Mouse (Mus musculus): Measurements from ENCODE around the gene Decr2. TPM values are rescaled to one million over a fixed set of nuclear protein-coding genes. Genes with fewer than 3 reads are reported as not detected.
A peak's percentile ranks its signal among the peaks of the same experiment; 100 is the strongest.

Decr2 gene
- polyA plus RNA-seq, 1 experiment from 2014 or later, result 28.8 TPM

DNA sequence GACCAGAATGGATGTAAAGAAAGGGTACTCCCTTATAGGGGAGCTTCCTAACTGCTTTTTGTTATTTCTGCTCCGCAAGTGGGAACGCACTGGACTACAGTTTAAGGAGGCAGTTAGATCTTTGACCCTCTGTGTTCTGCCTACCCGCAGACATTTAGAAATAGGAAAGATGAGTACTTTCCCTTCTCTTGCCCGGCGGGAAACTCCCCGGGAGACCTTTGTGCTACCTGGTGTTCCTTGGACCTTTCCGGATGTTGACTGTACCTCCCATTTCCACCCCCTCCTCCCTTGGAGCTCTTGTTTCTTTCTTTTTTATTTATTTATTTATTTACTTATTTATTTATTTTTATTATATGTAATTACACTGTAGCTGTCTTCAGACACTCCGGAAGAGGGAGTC, 23.9 kb upstream of the Decr2 start:
- Histone ChIP-seq H3K27me3 (ENCODE audit: control insufficient read depth, insufficient read depth, low read length) (peaks cover 59% of the 10 kb centered on the region), H3K4me1 (replicated peaks; ENCODE audit: control insufficient read depth, insufficient read depth, low read length) (peaks cover 5% of the 10 kb centered on the region; the same call in 1 of the 2 replicates), H3K27ac (no peak overlapping the region), H3K4me3 (replicated peaks; ENCODE audit: low read length) (peak overlapping the region; percentile 80), H3K4me2 (replicated peaks) (peak overlapping the region; percentile 92), H3K36me3 (replicated peaks; ENCODE audit: control insufficient read depth, insufficient read depth) (no peaks in the 10 kb centered on the region), H3K9me3 (ENCODE audit: control insufficient read depth, low read length) (no peaks in the 10 kb centered on the region), H3K9ac (peak overlapping the region; percentile 83)
- WGBS, result 13% methylated on average over 8 of the region's 8 CpGs
- DNase-seq (ENCODE audit: low spot score) (no peak), ATAC-seq (ENCODE audit: low FRiP score) (no peak)

- DNase-seq (ENCODE audit: low spot score), result peak; percentile 59
- peak within 1 kb of the TSS; percentile 80 for H3K4me3 ChIP-seq (replicated peaks; ENCODE audit: low read length)
- H3K27me3 ChIP-seq (ENCODE audit: control insufficient read depth, insufficient read depth, low read length), result peaks cover 59% of the 10 kb centered on the region
- H3K36me3 ChIP-seq (replicated peaks; ENCODE audit: control insufficient read depth, insufficient read depth), result no peaks in the 10 kb centered on the region
- H3K9ac ChIP-seq, result peak within 1 kb of the TSS; percentile 83
- ATAC-seq (ENCODE audit: low FRiP score), result peak; percentile 65
- H3K4me2 ChIP-seq (replicated peaks), result peak within 1 kb of the TSS; percentile 92
- peak within 1 kb of the TSS; percentile 45; the same call in 1 of the 2 replicates for H3K27ac ChIP-seq
- H3K9me3 ChIP-seq (ENCODE audit: control insufficient read depth, low read length), result no peaks in the 10 kb centered on the region
- peaks cover 5% of the 10 kb centered on the region; the same call in 1 of the 2 replicates for H3K4me1 ChIP-seq (replicated peaks; ENCODE audit: control insufficient read depth, insufficient read depth, low read length)
- 1% methylated on average over 70 of the region's 75 CpGs for WGBS
Observed at GRCm38 (mm10) chr17:26113181-26113948, 23.2 kb upstream of the Decr2 start, which contains the start of gene Tmem8. Gene Tmem8, plus strand, starts transcription at chr17:26113299.

- H3K9ac ChIP-seq, result peak overlapping the region; percentile 83
- H3K9me3 ChIP-seq (ENCODE audit: control insufficient read depth, low read length), result no peaks in the 10 kb centered on the region
- no peaks in the 10 kb centered on the region for H3K36me3 ChIP-seq (replicated peaks; ENCODE audit: control insufficient read depth, insufficient read depth)
- peaks cover 59% of the 10 kb centered on the region for H3K27me3 ChIP-seq (ENCODE audit: control insufficient read depth, insufficient read depth, low read length)
- 18% methylated on average over 14 of the region's 14 CpGs for WGBS
- ATAC-seq (ENCODE audit: low FRiP score) (no peak), DNase-seq (ENCODE audit: low spot score) (no peak)
- peak overlapping the region; percentile 92 for H3K4me2 ChIP-seq (replicated peaks)
- H3K27ac ChIP-seq, result peak overlapping the region; percentile 45; the same call in 1 of the 2 replicates
- H3K4me1 ChIP-seq (replicated peaks; ENCODE audit: control insufficient read depth, insufficient read depth, low read length), result peaks cover 5% of the 10 kb centered on the region; the same call in 1 of the 2 replicates
- peak overlapping the region; percentile 80 for H3K4me3 ChIP-seq (replicated peaks; ENCODE audit: low read length)
Observed at GRCm38 (mm10) chr17:26112751-26113150, 22.6 kb upstream of the Decr2 start.

- Histone ChIP-seq H3K4me1 (replicated peaks; ENCODE audit: control insufficient read depth, insufficient read depth, low read length) (peaks cover 5% of the 10 kb centered on the region; the same call in 1 of the 2 replicates), H3K36me3 (replicated peaks; ENCODE audit: control insufficient read depth, insufficient read depth) (no peaks in the 10 kb centered on the region), H3K9ac (no peak overlapping the region), H3K27ac (no peak overlapping the region), H3K4me3 (replicated peaks; ENCODE audit: low read length) (no peak overlapping the region), H3K4me2 (replicated peaks) (no peak overlapping the region), H3K27me3 (ENCODE audit: control insufficient read depth, insufficient read depth, low read length) (peaks cover 50% of the 10 kb centered on the region), H3K9me3 (ENCODE audit: control insufficient read depth, low read length) (no peaks in the 10 kb centered on the region)
- WGBS, result 24% methylated on average over 4 of the region's 4 CpGs
- ATAC-seq (ENCODE audit: low FRiP score), result no peak
- DNase-seq (ENCODE audit: low spot score), result no peak
Observed at GRCm38 (mm10) chr17:26111722-26112121, 21.6 kb upstream of the Decr2 start.

DNA sequence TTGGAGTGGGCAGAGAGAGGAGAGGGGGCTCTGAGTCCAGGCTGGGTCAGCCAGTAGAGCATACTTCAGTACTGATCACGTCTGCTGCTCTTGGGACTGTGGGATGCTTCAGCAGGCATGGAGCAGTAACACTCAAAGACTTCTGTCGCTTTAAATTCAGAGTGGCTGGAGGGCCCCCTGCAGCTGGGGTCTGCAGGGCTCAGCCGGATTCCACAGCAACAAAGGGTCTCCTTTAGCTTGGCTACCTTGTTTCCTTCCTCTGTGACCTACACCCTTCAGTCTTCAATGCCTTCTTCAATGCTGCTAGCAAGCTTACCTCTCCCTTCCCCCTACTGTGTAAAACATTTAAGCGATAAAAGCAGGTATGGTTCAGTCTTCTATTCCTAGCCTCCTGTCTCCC, 20.9 kb upstream of the Decr2 start:
- WGBS, result 0% methylated on average over 4 of the region's 4 CpGs
- H3K27ac ChIP-seq, result no peak overlapping the region
- ATAC-seq (ENCODE audit: low FRiP score) (no peak), DNase-seq (ENCODE audit: low spot score) (no peak)
- H3K4me3 ChIP-seq (replicated peaks; ENCODE audit: low read length), result no peak overlapping the region
- H3K9ac ChIP-seq, result no peak overlapping the region
- peaks cover 5% of the 10 kb centered on the region; the same call in 1 of the 2 replicates for H3K4me1 ChIP-seq (replicated peaks; ENCODE audit: control insufficient read depth, insufficient read depth, low read length)
- H3K9me3 ChIP-seq (ENCODE audit: control insufficient read depth, low read length), result no peaks in the 10 kb centered on the region
- H3K36me3 ChIP-seq (replicated peaks; ENCODE audit: control insufficient read depth, insufficient read depth), result no peaks in the 10 kb centered on the region
- no peak overlapping the region for H3K4me2 ChIP-seq (replicated peaks)
- peaks cover 45% of the 10 kb centered on the region for H3K27me3 ChIP-seq (ENCODE audit: control insufficient read depth, insufficient read depth, low read length)

GRCm38 (mm10) chr17:26110156-26110555, 20.0 kb upstream of the Decr2 start:
- no peak overlapping the region for H3K9ac ChIP-seq
- no peak overlapping the region for H3K4me3 ChIP-seq (replicated peaks; ENCODE audit: low read length)
- H3K27me3 ChIP-seq (ENCODE audit: control insufficient read depth, insufficient read depth, low read length), result peaks cover 37% of the 10 kb centered on the region
- H3K36me3 ChIP-seq (replicated peaks; ENCODE audit: control insufficient read depth, insufficient read depth), result no peaks in the 10 kb centered on the region
- H3K4me1 ChIP-seq (replicated peaks; ENCODE audit: control insufficient read depth, insufficient read depth, low read length), result peaks cover 5% of the 10 kb centered on the region; the same call in 1 of the 2 replicates
- no peak for DNase-seq (ENCODE audit: low spot score)
- no peaks in the 10 kb centered on the region for H3K9me3 ChIP-seq (ENCODE audit: control insufficient read depth, low read length)
- H3K27ac ChIP-seq, result no peak overlapping the region
- 25% methylated on average over 4 of the region's 4 CpGs for WGBS
- no peak for ATAC-seq (ENCODE audit: low FRiP score)
- no peak overlapping the region for H3K4me2 ChIP-seq (replicated peaks)

DNA sequence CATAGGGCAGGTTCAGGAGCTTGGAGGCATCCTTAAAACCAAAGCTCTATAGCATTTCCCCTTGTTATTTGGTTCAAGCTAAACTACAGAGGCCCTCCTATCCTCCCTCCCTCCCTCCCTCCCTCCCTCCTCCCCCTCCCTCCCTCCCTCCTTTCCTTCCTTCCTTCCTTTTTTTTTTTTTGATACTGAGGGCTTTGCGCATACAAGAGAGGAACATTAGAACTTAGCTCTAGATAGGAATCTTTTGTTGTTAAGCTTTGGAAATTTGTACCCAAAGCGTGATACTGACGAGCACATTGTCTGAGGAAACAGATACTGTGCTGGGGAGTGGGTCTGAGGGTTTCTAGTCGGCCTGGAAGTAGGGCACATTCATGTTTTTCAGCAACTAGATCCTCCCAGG, 15.5 kb upstream of the Decr2 start:
- H3K4me1 ChIP-seq (replicated peaks; ENCODE audit: control insufficient read depth, insufficient read depth, low read length), result no peaks in the 10 kb centered on the region
- no peaks in the 10 kb centered on the region for H3K9me3 ChIP-seq (ENCODE audit: control insufficient read depth, low read length)
- no peak for DNase-seq (ENCODE audit: low spot score)
- no peaks in the 10 kb centered on the region for H3K36me3 ChIP-seq (replicated peaks; ENCODE audit: control insufficient read depth, insufficient read depth)
- ATAC-seq (ENCODE audit: low FRiP score), result no peak
- 73% methylated on average over 4 of the region's 4 CpGs for WGBS
- H3K4me2 ChIP-seq (replicated peaks), result no peak overlapping the region
- H3K27me3 ChIP-seq (ENCODE audit: control insufficient read depth, insufficient read depth, low read length), result peaks cover 7% of the 10 kb centered on the region; the same call in 1 of the 2 replicates
- H3K4me3 ChIP-seq (replicated peaks; ENCODE audit: low read length), result no peak overlapping the region
- H3K9ac ChIP-seq, result no peak overlapping the region
- H3K27ac ChIP-seq, result no peak overlapping the region

GRCm38 (mm10) chr17:26101478-26101877, 11.3 kb upstream of the Decr2 start:
- ATAC-seq (ENCODE audit: low FRiP score), result no peak
- H3K4me2 ChIP-seq (replicated peaks), result no peak overlapping the region
- H3K27me3 ChIP-seq (ENCODE audit: control insufficient read depth, insufficient read depth, low read length), result no peaks in the 10 kb centered on the region
- no peak overlapping the region for H3K4me3 ChIP-seq (replicated peaks; ENCODE audit: low read length)
- DNase-seq (ENCODE audit: low spot score), result no peak
- H3K4me1 ChIP-seq (replicated peaks; ENCODE audit: control insufficient read depth, insufficient read depth, low read length), result no peaks in the 10 kb centered on the region
- WGBS, result 40% methylated on average over 2 of the region's 4 CpGs
- no peak overlapping the region for H3K27ac ChIP-seq
- H3K36me3 ChIP-seq (replicated peaks; ENCODE audit: control insufficient read depth, insufficient read depth), result no peaks in the 10 kb centered on the region
- no peak overlapping the region for H3K9ac ChIP-seq
- H3K9me3 ChIP-seq (ENCODE audit: control insufficient read depth, low read length), result no peaks in the 10 kb centered on the region

DNA sequence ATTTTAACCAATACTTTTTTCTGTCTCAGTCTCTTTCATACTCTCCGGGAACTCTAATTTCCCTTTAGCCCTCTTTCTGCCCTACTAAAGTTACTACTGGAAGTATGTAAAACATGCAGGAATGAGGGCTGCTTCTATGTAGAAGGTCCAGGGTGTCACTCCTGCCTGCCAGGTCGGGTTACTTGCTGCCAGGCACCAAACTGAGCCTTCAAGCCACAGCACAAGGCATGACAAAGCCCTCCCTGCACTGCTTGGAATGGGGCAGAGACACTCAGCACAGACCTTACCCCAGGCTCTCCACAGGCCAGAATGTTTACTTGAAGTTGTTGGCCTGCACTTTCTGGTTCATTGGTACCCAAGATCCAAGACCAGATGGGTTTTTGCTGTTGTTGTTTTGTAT, 10.0 kb upstream of the Decr2 start:
- DNase-seq (ENCODE audit: low spot score) (no peak), ATAC-seq (ENCODE audit: low FRiP score) (no peak)
- H3K4me2 ChIP-seq (replicated peaks), result no peak overlapping the region
- no peak overlapping the region for H3K9ac ChIP-seq
- H3K9me3 ChIP-seq (ENCODE audit: control insufficient read depth, low read length), result no peaks in the 10 kb centered on the region
- no peaks in the 10 kb centered on the region for H3K27me3 ChIP-seq (ENCODE audit: control insufficient read depth, insufficient read depth, low read length)
- no peak overlapping the region for H3K27ac ChIP-seq
- peaks cover 4% of the 10 kb centered on the region; the same call in 1 of the 2 replicates for H3K4me1 ChIP-seq (replicated peaks; ENCODE audit: control insufficient read depth, insufficient read depth, low read length)
- no peaks in the 10 kb centered on the region for H3K36me3 ChIP-seq (replicated peaks; ENCODE audit: control insufficient read depth, insufficient read depth)
- 46% methylated on average over 2 of the region's 2 CpGs for WGBS
- no peak overlapping the region for H3K4me3 ChIP-seq (replicated peaks; ENCODE audit: low read length)

All from hindbrain, embryonic 14.5 days (tissue).